Mouse (Mus musculus) B cell, adult 67 days (primary cell): ENCODE data around the gene Prg4. TPM values are rescaled to one million over a fixed set of nuclear protein-coding genes. Genes with fewer than 3 reads are reported as not detected.

Source experiments
- total RNA-seq, 2 experiments: library from RNA; stranded (reverse); gene quantifications; 4 replicates each; pipeline ENCODE4 v1.2.4; 2023

The Prg4 gene
- under 1 TPM; 0.26 to 0.39 TPM for total RNA-seq

DNA sequence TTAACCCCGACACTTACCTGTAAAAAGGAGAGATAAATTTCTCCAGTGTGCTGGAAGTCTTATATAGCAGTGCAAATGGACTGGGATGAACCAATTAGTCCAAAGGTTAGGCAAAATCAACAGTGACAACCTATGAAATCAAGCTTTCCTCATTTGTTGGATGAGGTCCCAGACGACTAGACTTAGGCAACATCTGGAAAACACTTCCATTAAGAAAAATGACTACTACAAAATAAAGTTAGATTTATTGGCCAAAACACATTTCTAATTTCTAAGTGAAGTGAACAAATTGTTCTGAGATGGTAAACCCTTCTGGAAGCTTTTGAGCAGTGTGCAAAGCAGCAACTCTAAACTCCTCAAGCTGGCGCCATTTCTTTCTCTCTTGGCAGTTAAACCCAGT is at the start of gene Prg4:
TSS of gene Prg4 (minus strand) at position 34 of the 400 bp plus-strand sequence.

Other genes starting within 250 kb of the Prg4 start
- not detected for gene Pdc, start 146.7 kb downstream of the Prg4 start, total RNA-seq
- 100 to 1,000 TPM; 315 to 335 TPM for gene Tpr, start 73.3 kb downstream of the Prg4 start, total RNA-seq
- gene Odr4, start 73.1 kb downstream of the Prg4 start, total RNA-seq, result 10 to 100 TPM; 36.5 to 41.4 TPM